Mouse (Mus musculus) heart, embryonic 11.5 days (tissue): ENCODE data around the gene Unc45b. TPM values are rescaled to one million over a fixed set of nuclear protein-coding genes. Genes with fewer than 3 reads are reported as not detected.
"Not testable (repeated sequence)": the region's sequence is repeated elsewhere in the genome, so short reads cannot be mapped to it uniquely, and the experiment has no call there.

Experiments
- ATAC-seq: fragments of 200-750 bp; cut with Nextera tagmentation; replicated peaks from 2 replicates; pipeline ENCODE4 v1.8.0; 2017; ENCODE audit warnings: moderate library complexity; ENCODE audit not compliant: insufficient number of reproducible peaks, low FRiP score, low TSS enrichment
- H3K27ac ChIP-seq: fragments of 300-500 bp; sonication (generic); 2 replicates; pipeline ENCODE4 v1.5.1; 2014; ENCODE audit warnings: mild to moderate bottlenecking, low read depth, low read length
- H3K27me3 ChIP-seq: fragments of 300-500 bp; sonication (generic); 2 replicates; pipeline ENCODE4 v1.6.1; 2014; ENCODE audit warnings: mild to moderate bottlenecking, low read length, mixed read lengths; ENCODE audit not compliant: control insufficient read depth, insufficient read depth
- H3K36me3 ChIP-seq: fragments of 300-500 bp; sonication (generic); 2 replicates; pipeline ENCODE4 v1.6.1; 2014; ENCODE audit warnings: mild to moderate bottlenecking, low read length, moderate library complexity, mixed read lengths; ENCODE audit not compliant: control insufficient read depth, insufficient read depth
- H3K4me1 ChIP-seq: fragments of 300-500 bp; sonication (generic); 2 replicates; pipeline ENCODE4 v1.6.1; 2014; ENCODE audit warnings: low read length; ENCODE audit not compliant: control insufficient read depth, insufficient read depth
- H3K4me2 ChIP-seq: fragments of 300-500 bp; sonication (generic); 2 replicates; pipeline ENCODE4 v1.6.1; 2014; ENCODE audit warnings: mild to moderate bottlenecking, moderate library complexity
- H3K4me3 ChIP-seq: fragments of 300-500 bp; sonication (generic); 2 replicates; pipeline ENCODE4 v1.5.1; 2014; ENCODE audit warnings: low read depth, low read length
- H3K9ac ChIP-seq: fragments of 300-500 bp; sonication (generic); 2 replicates; pipeline ENCODE4 v1.6.1; 2014; ENCODE audit warnings: mild to moderate bottlenecking, low read depth, low read length, moderate library complexity
- H3K9me3 ChIP-seq: fragments of 300-500 bp; sonication (generic); replicated peaks from 2 replicates; pipeline ENCODE4 v1.6.1; 2016; ENCODE audit warnings: low read length; ENCODE audit not compliant: control insufficient read depth
- WGBS: fragments of 180-500 bp; shearing (Covaris S2); extraction: QIAGEN DNeasy Blood & Tissue Kit; methylation state at CpG from one replicate; pipeline ENCODE4 v1.1.7; 2014; ENCODE audit not compliant: insufficient replicate concordance; 5-methylcytosine and 5-hydroxymethylcytosine counted together
- polyA plus RNA-seq: library from polyadenylated mRNA; unstranded; fragments of >200 nt; fragmentation: Nextera tagmentation; extraction: Ambion mirVana; gene quantifications from 2 replicates; pipeline ENCODE4 v1.2.1, GENCODE M21; 2014

Gene Unc45b
- polyA plus RNA-seq, 1 experiment from 2014 or later = 174 TPM

GRCm38 (mm10) chr11:82923910-82924309 lies 13.6 kb downstream of the Unc45b start:
- WGBS = 87% methylated on average over 6 of the region's 6 CpGs
- H3K27ac ChIP-seq, H3K4me2 ChIP-seq, H3K4me3 ChIP-seq, H3K36me3 ChIP-seq, ATAC-seq, H3K9ac ChIP-seq, H3K27me3 ChIP-seq, H3K9me3 ChIP-seq: not testable (repeated sequence)
- peaks cover 10% of the 10 kb centered on the region for H3K4me1 ChIP-seq

DNA sequence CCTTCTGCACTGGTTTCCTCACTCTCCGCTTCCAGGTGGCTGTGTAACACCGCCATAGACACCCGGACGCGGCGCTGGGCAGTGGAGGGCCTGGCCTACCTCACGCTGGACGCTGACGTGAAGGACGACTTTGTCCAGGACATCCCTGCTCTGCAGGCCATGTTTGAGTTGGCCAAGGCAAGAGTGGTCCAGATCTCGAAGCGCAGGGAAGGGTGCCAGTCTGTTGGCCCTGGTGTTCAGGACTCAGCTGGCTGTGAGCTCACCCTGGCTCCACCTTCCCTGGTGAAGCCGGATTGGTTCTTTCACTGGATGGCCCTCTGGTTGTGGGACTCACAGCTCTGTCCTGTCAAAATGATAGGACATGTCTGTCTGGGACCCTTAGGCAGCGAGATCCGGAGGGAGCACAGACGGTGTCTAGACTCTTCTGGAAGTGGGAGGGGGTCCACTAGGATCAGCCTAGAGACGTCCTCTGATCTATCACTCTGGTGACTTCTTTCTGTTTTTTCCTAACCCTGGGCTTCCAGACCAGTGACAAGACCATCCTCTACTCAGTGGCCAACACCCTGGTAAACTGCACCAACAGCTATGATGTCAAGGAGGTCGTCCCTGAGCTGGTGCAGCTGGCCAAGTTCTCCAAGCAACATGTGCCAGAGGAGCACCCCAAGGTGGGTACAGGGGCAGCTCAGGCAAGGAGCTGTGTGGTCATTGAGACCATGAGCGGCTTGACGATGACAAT lies 18.7 kb downstream of the Unc45b start:
- peaks cover 18% of the 10 kb centered on the region for H3K27me3 ChIP-seq
- H3K27ac ChIP-seq = no peak overlapping the region
- no peak overlapping the region for H3K4me3 ChIP-seq
- WGBS = 42% methylated on average over 20 of the region's 20 CpGs
- H3K4me2 ChIP-seq = no peak overlapping the region
- H3K9me3 ChIP-seq = no peaks in the 10 kb centered on the region
- peaks cover 12% of the 10 kb centered on the region for H3K36me3 ChIP-seq
- ATAC-seq = peak; percentile 37; the same call in 1 of the 2 replicates
- H3K4me1 ChIP-seq = peaks cover 14% of the 10 kb centered on the region
- H3K9ac ChIP-seq = no peak overlapping the region

GRCm38 (mm10) chr11:82929633-82929950 lies 19.2 kb downstream of the Unc45b start:
- Histone ChIP-seq H3K9me3 (no peaks in the 10 kb centered on the region), H3K4me3 (no peak overlapping the region), H3K36me3 (peaks cover 12% of the 10 kb centered on the region), H3K27ac (no peak overlapping the region), H3K4me1 (peaks cover 14% of the 10 kb centered on the region), H3K4me2 (no peak overlapping the region), H3K27me3 (peaks cover 20% of the 10 kb centered on the region), H3K9ac (no peak overlapping the region)
- ATAC-seq = no peak
- WGBS = 63% methylated on average over 3 of the region's 3 CpGs

- H3K9ac ChIP-seq, ATAC-seq, H3K36me3 ChIP-seq, H3K27ac ChIP-seq, H3K4me1 ChIP-seq, H3K9me3 ChIP-seq: not testable (repeated sequence)
- WGBS = 6% methylated on average over 79 of the region's 85 CpGs
- Histone ChIP-seq H3K4me3 (peak overlapping the region; percentile 53), H3K27me3 (peaks cover 20% of the 10 kb centered on the region), H3K4me2 (peak overlapping the region; percentile 81)
These were observed 20.1 kb downstream of the Unc45b start for GRCm38 (mm10) chr11:82930391-82930955.

DNA sequence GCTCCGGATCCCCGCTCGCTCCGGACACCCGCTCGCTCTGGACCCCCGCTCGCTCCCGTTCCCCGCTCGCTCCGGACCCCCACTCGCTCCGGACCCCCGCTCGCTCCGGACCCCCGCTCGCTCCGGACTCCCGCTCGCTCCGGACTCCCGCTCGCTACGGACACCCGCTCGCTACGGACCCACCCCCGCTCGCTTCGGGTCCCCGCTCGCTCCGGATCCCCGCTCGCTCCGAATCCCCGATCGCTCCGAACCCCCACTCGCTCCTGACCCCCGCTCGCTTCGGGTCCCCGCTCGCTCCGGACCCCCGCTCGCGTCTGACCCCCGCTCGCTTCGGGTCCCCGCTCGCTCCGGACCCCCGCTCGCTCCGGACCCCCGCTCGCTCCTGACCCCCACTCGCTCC lies 20.8 kb downstream of the Unc45b start:
- H3K9me3 ChIP-seq, H3K36me3 ChIP-seq, ATAC-seq, H3K4me1 ChIP-seq, H3K27ac ChIP-seq: not testable (repeated sequence)
- 2% methylated on average over 62 of the region's 63 CpGs for WGBS
- Histone ChIP-seq H3K4me2 (peak overlapping the region; percentile 81), H3K27me3 (peaks cover 21% of the 10 kb centered on the region), H3K4me3 (peak overlapping the region; percentile 53), H3K9ac (peak overlapping the region; percentile 64)

GRCm38 (mm10) chr11:82931671-82932450 lies 21.5 kb downstream of the Unc45b start:
- peak overlapping the region; percentile 53 for H3K4me3 ChIP-seq
- peaks cover 13% of the 10 kb centered on the region for H3K36me3 ChIP-seq
- not testable (repeated sequence) for H3K4me1 ChIP-seq, ATAC-seq, H3K27ac ChIP-seq, H3K9me3 ChIP-seq
- H3K4me2 ChIP-seq = peak overlapping the region; percentile 81
- H3K27me3 ChIP-seq = peaks cover 23% of the 10 kb centered on the region
- H3K9ac ChIP-seq = peak overlapping the region; percentile 64
- WGBS = 7% methylated on average over 106 of the region's 119 CpGs

DNA sequence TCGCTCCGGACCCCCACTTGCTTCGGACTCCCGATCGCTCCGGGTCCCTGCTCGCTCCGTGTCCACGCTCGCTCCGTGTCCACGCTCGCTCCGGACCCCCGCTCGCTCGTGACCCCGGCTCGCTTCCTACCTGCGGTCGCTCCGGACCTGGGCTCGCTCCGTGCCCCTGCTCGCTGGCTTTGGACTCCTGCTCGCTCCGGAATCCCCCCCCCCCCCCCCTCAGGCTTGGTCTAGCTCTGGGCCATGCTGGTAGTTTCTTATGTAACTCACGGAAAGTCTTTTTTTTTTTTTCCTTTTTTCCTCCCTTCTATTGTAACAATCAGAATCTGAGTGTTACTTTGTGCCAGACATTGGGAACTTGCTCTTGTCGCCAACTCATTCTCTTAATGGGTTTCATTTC lies 22.8 kb downstream of the Unc45b start:
- no peak overlapping the region for H3K27ac ChIP-seq
- peaks cover 13% of the 10 kb centered on the region for H3K36me3 ChIP-seq
- WGBS = 22% methylated on average over 28 of the region's 29 CpGs
- no peaks in the 10 kb centered on the region for H3K9me3 ChIP-seq
- no peak for ATAC-seq
- H3K4me3 ChIP-seq = peak overlapping the region; percentile 53
- peaks cover 23% of the 10 kb centered on the region for H3K27me3 ChIP-seq
- H3K4me1 ChIP-seq = peaks cover 6% of the 10 kb centered on the region; the same call in 1 of the 2 replicates
- 0 out of 2 replicates have a peak overlapping the region, but pooled peaks have one; percentile 22 for H3K9ac ChIP-seq
- peak overlapping the region; percentile 81 for H3K4me2 ChIP-seq

GRCm38 (mm10) chr11:82943336-82943735 lies 33.0 kb downstream of the Unc45b start:
- no peaks in the 10 kb centered on the region for H3K27me3 ChIP-seq
- peaks cover 5% of the 10 kb centered on the region for H3K36me3 ChIP-seq
- no peak for ATAC-seq
- no peak overlapping the region for H3K27ac ChIP-seq
- WGBS = 57% methylated on average over 6 of the region's 6 CpGs
- no peak overlapping the region for H3K4me2 ChIP-seq
- peaks cover 2% of the 10 kb centered on the region; the same call in 1 of the 2 replicates for H3K4me1 ChIP-seq
- no peak overlapping the region for H3K4me3 ChIP-seq
- no peaks in the 10 kb centered on the region for H3K9me3 ChIP-seq
- no peak overlapping the region for H3K9ac ChIP-seq
